Mouse (Mus musculus) intestine, postnatal 0 days (tissue): Measurements from ENCODE around the gene Tpmt. TPM values are rescaled to one million over a fixed set of nuclear protein-coding genes. Genes with fewer than 3 reads are reported as not detected.

Experiments
- ATAC-seq: fragments of 200-750 bp; cut with Nextera tagmentation; 2 replicates; pipeline ENCODE4 v1.8.0; 2017; ENCODE audit warnings: mild to moderate bottlenecking, moderate TSS enrichment, moderate library complexity
- H3K27ac ChIP-seq: fragments of 300-500 bp; sonication (generic); 2 replicates; pipeline ENCODE4 v1.5.1; 2014; ENCODE audit warnings: mild to moderate bottlenecking, low read depth, low read length, moderate library complexity
- H3K27me3 ChIP-seq: fragments of 300-500 bp; sonication (generic); replicated peaks from 2 replicates; pipeline ENCODE4 v1.6.1; 2014; ENCODE audit warnings: low read length, mixed read lengths; ENCODE audit not compliant: control insufficient read depth, insufficient read depth
- H3K36me3 ChIP-seq: fragments of 300-500 bp; sonication (generic); 2 replicates; pipeline ENCODE4 v1.6.1; 2014; ENCODE audit warnings: mild to moderate bottlenecking, moderate library complexity; ENCODE audit not compliant: control insufficient read depth, insufficient read depth
- H3K4me1 ChIP-seq: fragments of 300-500 bp; sonication (generic); replicated peaks from 2 replicates; pipeline ENCODE4 v1.6.1; 2014; ENCODE audit warnings: antibody characterized with exemption, low read length, mixed read lengths; ENCODE audit not compliant: control insufficient read depth, insufficient read depth
- H3K4me2 ChIP-seq: fragments of 300-500 bp; sonication (generic); replicated peaks from 2 replicates; pipeline ENCODE4 v1.6.1; 2014; ENCODE audit warnings: low read depth, mild to moderate bottlenecking, moderate library complexity
- H3K4me3 ChIP-seq: fragments of 300-500 bp; sonication (generic); 2 replicates; pipeline ENCODE4 v1.5.1; 2014; ENCODE audit warnings: low read depth, low read length
- H3K9ac ChIP-seq: fragments of 300-500 bp; sonication (generic); 2 replicates; pipeline ENCODE4 v1.6.1; 2014; ENCODE audit warnings: mild to moderate bottlenecking, low read depth, low read length
- H3K9me3 ChIP-seq: fragments of 300-500 bp; sonication (generic); 2 replicates; pipeline ENCODE4 v1.6.1; 2016; ENCODE audit warnings: mixed run types; ENCODE audit not compliant: control insufficient read depth
- CTCF ChIP-seq: sonication (generic); IDR thresholded peaks from 2 replicates; pipeline ENCODE4 v1.5.1; 2016; ENCODE audit warnings: low read depth, mild to moderate bottlenecking, control low read depth, antibody characterized with exemption, moderate library complexity
- WGBS: fragments of 180-500 bp; shearing (Covaris S2); extraction: QIAGEN DNeasy Blood & Tissue Kit; methylation state at CpG from one replicate; pipeline ENCODE4 v1.1.7; 2014; 5-methylcytosine and 5-hydroxymethylcytosine counted together
- polyA plus RNA-seq: library from polyadenylated mRNA; unstranded; fragments of >200 nt; fragmentation: Nextera tagmentation; extraction: Ambion mirVana; gene quantifications from 2 replicates; pipeline ENCODE4 v1.2.1, GENCODE M21; 2015

The Tpmt gene
- polyA plus RNA-seq, 1 experiment from 2014 or later, result 21.9 TPM

DNA sequence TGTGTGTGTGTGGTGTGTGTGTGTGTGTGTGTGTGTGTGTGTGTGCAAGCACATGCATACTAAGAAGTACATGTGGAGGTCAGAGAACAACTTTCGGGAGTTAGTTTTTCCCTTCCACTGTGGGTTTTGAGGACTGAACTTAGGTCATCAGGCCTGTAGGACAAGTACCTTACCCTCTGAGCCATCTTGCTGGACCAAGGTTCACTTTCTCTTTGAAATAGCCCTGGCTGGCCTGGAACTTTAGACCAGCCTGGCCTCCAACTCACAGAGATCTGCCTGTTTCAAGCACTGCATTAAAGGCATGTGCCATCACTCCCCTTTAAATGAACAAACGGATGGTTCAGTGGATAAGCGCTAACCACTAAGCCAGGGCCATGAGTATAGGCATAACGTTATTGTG, 10.9 kb downstream of the Tpmt start:
- no peak for TF ChIP-seq CTCF
- H3K36me3 ChIP-seq, result peaks cover 4% of the 10 kb centered on the region
- 87% methylated on average over 4 of the region's 4 CpGs for WGBS
- no peak overlapping the region for H3K4me2 ChIP-seq
- no peaks in the 10 kb centered on the region for H3K27me3 ChIP-seq
- H3K9me3 ChIP-seq, result no peaks in the 10 kb centered on the region
- H3K9ac ChIP-seq, result no peak overlapping the region
- no peaks in the 10 kb centered on the region for H3K4me1 ChIP-seq
- H3K27ac ChIP-seq, result no peak overlapping the region
- no peak for ATAC-seq
- H3K4me3 ChIP-seq, result no peak overlapping the region

DNA sequence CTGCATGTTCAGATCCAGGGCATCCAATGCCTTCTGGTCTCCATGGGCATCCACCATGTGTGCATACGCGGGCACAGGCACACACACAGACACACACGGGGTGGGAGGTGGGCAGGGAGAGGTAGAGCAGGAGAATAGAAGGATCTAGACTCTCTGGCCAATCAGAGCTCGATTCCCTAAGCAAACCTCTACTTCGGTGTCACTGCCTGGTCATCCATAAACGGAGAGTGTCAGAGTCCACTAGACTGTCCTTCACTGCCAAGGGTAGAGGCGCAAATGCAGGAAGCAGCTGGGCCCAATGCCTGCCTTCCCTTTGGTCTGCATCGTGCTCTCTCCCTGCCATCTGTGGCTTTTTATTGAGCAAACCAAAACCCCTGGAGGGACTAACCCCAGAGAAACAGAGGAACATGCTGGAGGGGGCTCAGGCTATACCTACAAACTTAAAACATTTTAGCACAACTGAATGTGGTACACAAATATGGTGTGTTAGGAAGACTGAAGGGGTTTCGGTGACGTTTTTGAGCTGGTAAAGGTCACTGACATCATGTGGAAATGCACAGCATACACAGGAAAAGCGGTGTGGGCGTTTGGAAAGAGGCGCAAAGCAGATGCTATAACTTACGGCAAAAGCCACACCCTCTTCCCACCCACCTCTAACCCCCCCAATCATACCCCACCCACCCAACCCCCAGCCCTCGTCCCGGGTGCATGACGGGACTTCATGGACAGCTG, 14.0 kb downstream of the Tpmt start:
- no peak overlapping the region for H3K27ac ChIP-seq
- H3K9ac ChIP-seq, result no peak overlapping the region
- WGBS, result 85% methylated on average over 17 of the region's 17 CpGs
- no peaks in the 10 kb centered on the region for H3K9me3 ChIP-seq
- peaks cover 4% of the 10 kb centered on the region for H3K36me3 ChIP-seq
- TF ChIP-seq CTCF, result no peak
- H3K4me2 ChIP-seq, result no peak overlapping the region
- H3K4me1 ChIP-seq, result no peaks in the 10 kb centered on the region
- no peaks in the 10 kb centered on the region for H3K27me3 ChIP-seq
- ATAC-seq, result no peak
- no peak overlapping the region for H3K4me3 ChIP-seq

DNA sequence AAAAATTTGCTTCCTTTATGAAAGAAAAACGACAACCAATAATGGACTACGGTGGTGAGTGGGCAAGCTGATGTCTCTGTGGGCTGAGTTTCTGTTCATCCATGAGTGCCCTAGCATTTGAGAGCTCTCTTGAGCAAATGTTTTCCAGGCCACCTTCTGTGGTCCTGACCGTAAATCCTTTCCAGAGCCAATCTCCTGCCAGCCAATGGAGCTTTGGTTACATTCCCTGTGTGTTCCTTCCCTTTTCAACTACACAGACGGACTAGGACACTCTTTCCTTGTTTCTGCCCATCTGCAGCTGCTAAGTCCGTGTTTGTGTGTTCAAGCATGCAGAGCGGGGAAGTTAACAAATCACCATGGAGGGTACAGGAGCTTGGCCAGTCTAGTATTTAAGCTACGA, 23.7 kb downstream of the Tpmt start:
- Histone ChIP-seq H3K27ac (no peak overlapping the region), H3K36me3 (no peaks in the 10 kb centered on the region), H3K9ac (no peak overlapping the region), H3K9me3 (no peaks in the 10 kb centered on the region), H3K27me3 (no peaks in the 10 kb centered on the region), H3K4me3 (no peak overlapping the region), H3K4me2 (no peak overlapping the region), H3K4me1 (no peaks in the 10 kb centered on the region)
- TF ChIP-seq CTCF, result no peak
- ATAC-seq, result no peak
- WGBS, result 77% methylated on average over 7 of the region's 7 CpGs

DNA sequence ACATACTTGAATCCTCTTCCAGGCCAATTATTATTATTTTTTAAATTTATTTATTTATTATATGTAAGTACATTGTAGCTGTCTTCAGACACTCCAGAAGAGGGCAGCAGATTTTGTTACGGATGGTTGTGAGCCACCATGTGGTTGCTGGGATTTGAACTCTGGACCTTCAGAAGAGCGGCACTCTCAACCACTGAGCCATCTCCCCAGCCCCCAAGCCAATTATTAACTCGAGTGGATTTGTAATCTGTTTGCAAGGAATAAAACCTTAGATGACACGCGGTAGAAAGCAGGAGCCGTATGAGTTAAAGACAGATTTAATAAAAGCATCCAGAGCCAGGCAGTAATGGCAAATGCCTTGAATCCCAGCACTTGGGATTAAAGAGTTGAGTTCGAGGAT, 24.8 kb downstream of the Tpmt start:
- Histone ChIP-seq H3K4me3 (no peak overlapping the region), H3K27ac (no peak overlapping the region), H3K4me1 (no peaks in the 10 kb centered on the region), H3K27me3 (no peaks in the 10 kb centered on the region), H3K9ac (no peak overlapping the region), H3K9me3 (no peaks in the 10 kb centered on the region), H3K4me2 (no peak overlapping the region), H3K36me3 (no peaks in the 10 kb centered on the region)
- peak; percentile 31; the same call in 1 of the 2 replicates for TF ChIP-seq CTCF
- ATAC-seq, result peak; percentile 41; the same call in 1 of the 2 replicates
- 59% methylated on average over 7 of the region's 7 CpGs for WGBS

DNA sequence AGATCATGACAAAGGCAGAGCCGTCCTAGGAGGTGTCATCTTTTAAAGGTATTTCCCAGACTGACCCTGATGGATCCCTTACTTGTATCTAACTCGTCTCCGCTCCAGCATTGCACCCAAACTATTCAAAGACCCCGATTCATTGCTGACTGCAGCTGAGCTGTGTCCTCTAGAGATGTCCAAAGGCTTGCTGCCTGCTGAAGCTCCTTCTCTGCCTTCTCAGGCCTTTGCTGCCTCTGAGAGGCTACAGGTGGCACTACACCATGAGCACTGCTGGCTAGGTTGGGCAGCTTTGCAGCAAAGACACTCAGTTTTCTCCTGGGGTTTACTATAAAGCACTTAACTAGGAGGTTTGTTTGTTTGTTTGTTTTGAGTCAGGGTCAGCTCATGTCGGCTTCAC, 27.3 kb downstream of the Tpmt start:
- no peak overlapping the region for H3K9ac ChIP-seq
- H3K9me3 ChIP-seq, result no peaks in the 10 kb centered on the region
- H3K4me3 ChIP-seq, result no peak overlapping the region
- H3K27me3 ChIP-seq, result no peaks in the 10 kb centered on the region
- TF ChIP-seq CTCF, result peak; percentile 98
- no peaks in the 10 kb centered on the region for H3K36me3 ChIP-seq
- ATAC-seq, result no peak
- WGBS, result 48% methylated on average over 5 of the region's 5 CpGs
- peaks cover 5% of the 10 kb centered on the region; the same call in 1 of the 2 replicates for H3K4me1 ChIP-seq
- H3K27ac ChIP-seq, result no peak overlapping the region
- no peak overlapping the region for H3K4me2 ChIP-seq

DNA sequence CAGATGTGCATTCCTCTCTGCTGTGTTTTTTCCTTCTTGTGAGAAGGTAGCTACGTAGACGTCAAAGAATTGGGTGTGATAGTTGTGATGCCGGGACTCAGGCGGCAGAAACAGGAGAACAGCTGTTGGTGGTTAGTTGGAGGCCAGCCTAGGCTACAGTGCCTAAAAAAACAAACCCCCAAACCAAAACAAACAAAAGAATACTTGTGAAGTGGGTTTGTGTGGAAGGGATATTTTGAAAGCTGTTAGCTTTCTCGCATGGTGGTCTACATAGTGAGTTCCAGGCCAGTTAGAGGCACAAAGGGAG, 29.4 kb downstream of the Tpmt start:
- ATAC-seq, result no peak
- no peak overlapping the region for H3K27ac ChIP-seq
- no peaks in the 10 kb centered on the region for H3K9me3 ChIP-seq
- 75% methylated on average over 5 of the region's 5 CpGs for WGBS
- peak overlapping the region; percentile 52 for H3K4me3 ChIP-seq
- no peak for TF ChIP-seq CTCF
- H3K4me1 ChIP-seq, result peaks cover 5% of the 10 kb centered on the region; the same call in 1 of the 2 replicates
- no peaks in the 10 kb centered on the region for H3K27me3 ChIP-seq
- no peak overlapping the region for H3K9ac ChIP-seq
- no peaks in the 10 kb centered on the region for H3K36me3 ChIP-seq
- H3K4me2 ChIP-seq, result peak overlapping the region; percentile 92
